Mouse (Mus musculus): ENCODE measurements around the gene Sgo1. TPM values are rescaled to one million over a fixed set of nuclear protein-coding genes. Genes with fewer than 3 reads are reported as not detected.
"Not testable (repeated sequence)": the region's sequence is repeated elsewhere in the genome, so short reads cannot be mapped to it uniquely, and the experiment has no call there.

Gene Sgo1
- polyA plus RNA-seq (2014; fragmentation: Nextera tagmentation; extraction: Ambion mirVana), result 54.4 and 56.3 TPM in 2 replicates

- under 1% methylated on average over 78 of the region's 78 CpGs for WGBS
- peak within 1 kb of the TSS; percentile 90 for H3K27ac ChIP-seq (replicated peaks; ENCODE audit: low read depth, low read length)
- peak; percentile 98 for DNase-seq (ENCODE audit: low spot score)
- H3K27me3 ChIP-seq (ENCODE audit: control insufficient read depth, insufficient read depth, low read length), result no peaks in the 10 kb centered on the region
- H3K36me3 ChIP-seq (ENCODE audit: control insufficient read depth, insufficient read depth, low read length), result no peaks in the 10 kb centered on the region; the same call in 1 of the 2 replicates
- peak within 1 kb of the TSS; percentile 56 for H3K4me2 ChIP-seq (ENCODE audit: low read depth, severe bottlenecking)
- H3K9me3 ChIP-seq (ENCODE audit: control insufficient read depth, low read length), result no peaks in the 10 kb centered on the region
- peak; percentile 100 for ATAC-seq (ENCODE audit: insufficient number of reproducible peaks, low FRiP score, low TSS enrichment, low read depth)
- no peaks in the 10 kb centered on the region for H3K4me1 ChIP-seq (ENCODE audit: control insufficient read depth, insufficient read depth, low read length)
- H3K4me3 ChIP-seq (ENCODE audit: low read depth, low read length), result peak within 1 kb of the TSS; percentile 60
- H3K9ac ChIP-seq (ENCODE audit: low read length), result peak within 1 kb of the TSS; percentile 76
Observed at GRCm38 (mm10) chr17:53688877-53689802, at the start of gene Sgo1. Gene Sgo1 (minus strand): TSS chr17:53689333.

- H3K4me3 ChIP-seq (ENCODE audit: low read depth, low read length); DNase-seq (ENCODE audit: low spot score); H3K27me3 ChIP-seq (ENCODE audit: control insufficient read depth, insufficient read depth, low read length); H3K36me3 ChIP-seq (ENCODE audit: control insufficient read depth, insufficient read depth, low read length); H3K27ac ChIP-seq (replicated peaks; ENCODE audit: low read depth, low read length); H3K4me2 ChIP-seq (ENCODE audit: low read depth, severe bottlenecking); H3K9ac ChIP-seq (ENCODE audit: low read length); ATAC-seq (ENCODE audit: insufficient number of reproducible peaks, low FRiP score, low TSS enrichment, low read depth); H3K9me3 ChIP-seq (ENCODE audit: control insufficient read depth, low read length); H3K4me1 ChIP-seq (ENCODE audit: control insufficient read depth, insufficient read depth, low read length): not testable (repeated sequence)
- WGBS, result 89% methylated on average over 3 of the region's 3 CpGs
Observed at GRCm38 (mm10) chr17:53718916-53719315, 29.8 kb upstream of the Sgo1 start.

GRCm38 (mm10) chr17:53718474-53718873 is 29.3 kb upstream of the Sgo1 start:
- H3K9me3 ChIP-seq (ENCODE audit: control insufficient read depth, low read length), result no peaks in the 10 kb centered on the region
- ATAC-seq (ENCODE audit: insufficient number of reproducible peaks, low FRiP score, low TSS enrichment, low read depth), result no peak
- 62% methylated on average over 1 of the region's 1 CpGs for WGBS
- no peak overlapping the region for H3K9ac ChIP-seq (ENCODE audit: low read length)
- no peaks in the 10 kb centered on the region for H3K36me3 ChIP-seq (ENCODE audit: control insufficient read depth, insufficient read depth, low read length)
- H3K27me3 ChIP-seq (ENCODE audit: control insufficient read depth, insufficient read depth, low read length), result no peaks in the 10 kb centered on the region
- no peak for DNase-seq (ENCODE audit: low spot score)
- no peaks in the 10 kb centered on the region for H3K4me1 ChIP-seq (ENCODE audit: control insufficient read depth, insufficient read depth, low read length)
- no peak overlapping the region for H3K4me2 ChIP-seq (ENCODE audit: low read depth, severe bottlenecking)
- no peak overlapping the region for H3K27ac ChIP-seq (replicated peaks; ENCODE audit: low read depth, low read length)
- H3K4me3 ChIP-seq (ENCODE audit: low read depth, low read length), result no peak overlapping the region

GRCm38 (mm10) chr17:53715161-53715560 is 26.0 kb upstream of the Sgo1 start:
- H3K4me3 ChIP-seq (ENCODE audit: low read depth, low read length); H3K9ac ChIP-seq (ENCODE audit: low read length); DNase-seq (ENCODE audit: low spot score); H3K36me3 ChIP-seq (ENCODE audit: control insufficient read depth, insufficient read depth, low read length); H3K27me3 ChIP-seq (ENCODE audit: control insufficient read depth, insufficient read depth, low read length); H3K4me2 ChIP-seq (ENCODE audit: low read depth, severe bottlenecking); H3K27ac ChIP-seq (replicated peaks; ENCODE audit: low read depth, low read length); H3K4me1 ChIP-seq (ENCODE audit: control insufficient read depth, insufficient read depth, low read length); H3K9me3 ChIP-seq (ENCODE audit: control insufficient read depth, low read length); ATAC-seq (ENCODE audit: insufficient number of reproducible peaks, low FRiP score, low TSS enrichment, low read depth): not testable (repeated sequence)
- WGBS, result 69% methylated on average over 1 of the region's 1 CpGs

- Histone ChIP-seq H3K9ac (ENCODE audit: low read length) (no peak overlapping the region), H3K4me1 (ENCODE audit: control insufficient read depth, insufficient read depth, low read length) (no peaks in the 10 kb centered on the region), H3K36me3 (ENCODE audit: control insufficient read depth, insufficient read depth, low read length) (no peaks in the 10 kb centered on the region), H3K27me3 (ENCODE audit: control insufficient read depth, insufficient read depth, low read length) (no peaks in the 10 kb centered on the region), H3K4me3 (ENCODE audit: low read depth, low read length) (no peak overlapping the region), H3K4me2 (ENCODE audit: low read depth, severe bottlenecking) (no peak overlapping the region), H3K27ac (replicated peaks; ENCODE audit: low read depth, low read length) (no peak overlapping the region), H3K9me3 (ENCODE audit: control insufficient read depth, low read length) (no peaks in the 10 kb centered on the region)
- ATAC-seq (ENCODE audit: insufficient number of reproducible peaks, low FRiP score, low TSS enrichment, low read depth) (no peak), DNase-seq (ENCODE audit: low spot score) (no peak)
- 59% methylated on average over 1 of the region's 1 CpGs for WGBS
Observed at GRCm38 (mm10) chr17:53714453-53714852, 25.3 kb upstream of the Sgo1 start.

- not testable (repeated sequence) for H3K36me3 ChIP-seq (ENCODE audit: control insufficient read depth, insufficient read depth, low read length); H3K4me1 ChIP-seq (ENCODE audit: control insufficient read depth, insufficient read depth, low read length); H3K9me3 ChIP-seq (ENCODE audit: control insufficient read depth, low read length); H3K9ac ChIP-seq (ENCODE audit: low read length); H3K4me3 ChIP-seq (ENCODE audit: low read depth, low read length); H3K4me2 ChIP-seq (ENCODE audit: low read depth, severe bottlenecking); ATAC-seq (ENCODE audit: insufficient number of reproducible peaks, low FRiP score, low TSS enrichment, low read depth); DNase-seq (ENCODE audit: low spot score); H3K27ac ChIP-seq (replicated peaks; ENCODE audit: low read depth, low read length); H3K27me3 ChIP-seq (ENCODE audit: control insufficient read depth, insufficient read depth, low read length)
- WGBS, result 91% methylated on average over 8 of the region's 8 CpGs
Observed at GRCm38 (mm10) chr17:53697521-53697920, 8.4 kb upstream of the Sgo1 start.

- no peak for DNase-seq (ENCODE audit: low spot score)
- WGBS, result 86% methylated on average over 2 of the region's 2 CpGs
- H3K27me3 ChIP-seq (ENCODE audit: control insufficient read depth, insufficient read depth, low read length), result no peaks in the 10 kb centered on the region
Observed at GRCm38 (mm10) chr17:53694039-53694438, 4.9 kb upstream of the Sgo1 start.

GRCm38 (mm10) chr17:53689946-53690345 is 813 bp upstream of the Sgo1 start:
- Histone ChIP-seq H3K4me1 (ENCODE audit: control insufficient read depth, insufficient read depth, low read length) (no peaks in the 10 kb centered on the region), H3K36me3 (ENCODE audit: control insufficient read depth, insufficient read depth, low read length) (no peaks in the 10 kb centered on the region), H3K4me3 (ENCODE audit: low read depth, low read length) (peak overlapping the region; percentile 60), H3K27ac (replicated peaks; ENCODE audit: low read depth, low read length) (peak overlapping the region; percentile 90), H3K9me3 (ENCODE audit: control insufficient read depth, low read length) (no peaks in the 10 kb centered on the region), H3K9ac (ENCODE audit: low read length) (peak overlapping the region; percentile 70), H3K4me2 (ENCODE audit: low read depth, severe bottlenecking) (peak overlapping the region; percentile 56), H3K27me3 (ENCODE audit: control insufficient read depth, insufficient read depth, low read length) (no peaks in the 10 kb centered on the region)
- WGBS, result 27% methylated on average over 7 of the region's 7 CpGs
- ATAC-seq (ENCODE audit: insufficient number of reproducible peaks, low FRiP score, low TSS enrichment, low read depth), result no peak
- no peak for DNase-seq (ENCODE audit: low spot score)

More at GRCm38 (mm10) chr17:53694039-53694438, 4.9 kb upstream of the Sgo1 start:
- H3K4me1 ChIP-seq (ENCODE audit: control insufficient read depth, insufficient read depth, low read length), result no peaks in the 10 kb centered on the region
- no peak overlapping the region for H3K9ac ChIP-seq (ENCODE audit: low read length)
- no peaks in the 10 kb centered on the region for H3K9me3 ChIP-seq (ENCODE audit: control insufficient read depth, low read length)
- H3K4me2 ChIP-seq (ENCODE audit: low read depth, severe bottlenecking), result no peak overlapping the region
- H3K4me3 ChIP-seq (ENCODE audit: low read depth, low read length), result no peak overlapping the region
- H3K27ac ChIP-seq (replicated peaks; ENCODE audit: low read depth, low read length), result no peak overlapping the region
- no peak for ATAC-seq (ENCODE audit: insufficient number of reproducible peaks, low FRiP score, low TSS enrichment, low read depth)
- no peaks in the 10 kb centered on the region for H3K36me3 ChIP-seq (ENCODE audit: control insufficient read depth, insufficient read depth, low read length)

Measured in limb, embryonic 11.5 days (tissue).